Mouse (Mus musculus) heart, postnatal 0 days (tissue): ENCODE data around the gene Lyrm7. TPM values are rescaled to one million over a fixed set of nuclear protein-coding genes. Genes with fewer than 3 reads are reported as not detected.

ENCODE experiments used
- ATAC-seq: fragments of 200-750 bp; cut with Nextera tagmentation; 2 replicates; pipeline ENCODE4 v1.8.0; 2017; ENCODE audit warnings: low read depth, moderate number of reproducible peaks, moderate library complexity; ENCODE audit not compliant: insufficient read depth
- DNase-seq: peaks from one replicate; pipeline ENCODE4 v3.0.0-alpha.2; 2016; ENCODE audit warnings: low spot score
- H3K27ac ChIP-seq: fragments of 300-500 bp; sonication (generic); 2 replicates; pipeline ENCODE4 v1.5.1; 2014; ENCODE audit warnings: low read depth, mild to moderate bottlenecking
- H3K27me3 ChIP-seq: fragments of 300-500 bp; sonication (generic); 2 replicates; pipeline ENCODE4 v1.6.1; 2014; ENCODE audit warnings: low read length, mixed read lengths; ENCODE audit not compliant: control insufficient read depth, insufficient read depth
- H3K36me3 ChIP-seq: fragments of 300-500 bp; sonication (generic); replicated peaks from 2 replicates; pipeline ENCODE4 v1.6.1; 2014; ENCODE audit warnings: low read length, mixed read lengths; ENCODE audit not compliant: control insufficient read depth, insufficient read depth
- H3K4me1 ChIP-seq: fragments of 300-500 bp; sonication (generic); 2 replicates; pipeline ENCODE4 v1.6.1; 2014; ENCODE audit warnings: antibody characterized with exemption; ENCODE audit not compliant: control insufficient read depth, insufficient read depth
- H3K4me2 ChIP-seq: fragments of 300-500 bp; sonication (generic); 2 replicates; pipeline ENCODE4 v1.6.1; 2014; ENCODE audit warnings: low read depth, mild to moderate bottlenecking, low read length, moderate library complexity
- H3K4me3 ChIP-seq: fragments of 300-500 bp; sonication (generic); 2 replicates; pipeline ENCODE4 v1.5.1; 2014; ENCODE audit warnings: low read depth, low read length
- H3K9ac ChIP-seq: fragments of 300-500 bp; sonication (generic); replicated peaks from 2 replicates; pipeline ENCODE4 v1.6.1; 2014; ENCODE audit warnings: low read depth, low read length, mixed read lengths
- H3K9me3 ChIP-seq: fragments of 300-500 bp; sonication (generic); replicated peaks from 2 replicates; pipeline ENCODE4 v1.6.1; 2016; ENCODE audit warnings: low read length; ENCODE audit not compliant: control insufficient read depth
- CTCF ChIP-seq: IDR thresholded peaks from 2 replicates; pipeline ENCODE4 v1.5.1; 2016; ENCODE audit warnings: antibody characterized with exemption, control low read depth, low read depth
- EP300 ChIP-seq: IDR thresholded peaks from 2 replicates; pipeline ENCODE4 v1.6.1; 2016; ENCODE audit warnings: antibody characterized with exemption, low read depth
- WGBS: fragments of 180-500 bp; shearing (Covaris S2); extraction: QIAGEN DNeasy Blood & Tissue Kit; methylation state at CpG from one replicate; pipeline ENCODE4 v1.1.7; 2014; 5-methylcytosine and 5-hydroxymethylcytosine counted together
- polyA plus RNA-seq: library from polyadenylated mRNA; unstranded; fragments of >200 nt; fragmentation: Nextera tagmentation; extraction: Ambion mirVana; gene quantifications from 2 replicates; pipeline ENCODE4 v1.2.1, GENCODE M21; 2015
- total RNA-seq: library from RNA; depleted of rRNA; stranded (reverse); fragments of >200 nt; gene quantifications from 2 replicates; pipeline ENCODE4 v1.2.3, GENCODE M21; 2014; ENCODE audit warnings: low replicate concordance

The Lyrm7 gene
- total and polyA plus RNA-seq, 2 experiments from 2014 or later = 4.5 to 20.2 TPM

GRCm38 (mm10) chr11:54905931-54906330, 45.2 kb upstream of the Lyrm7 start:
- DNase-seq (no peak), ATAC-seq (no peak)
- WGBS = 30% methylated on average over 4 of the region's 4 CpGs
- Histone ChIP-seq H3K27ac (peak overlapping the region; percentile 55), H3K9ac (no peak overlapping the region), H3K9me3 (no peaks in the 10 kb centered on the region), H3K4me2 (no peak overlapping the region), H3K36me3 (peaks cover 30% of the 10 kb centered on the region), H3K27me3 (no peaks in the 10 kb centered on the region), H3K4me3 (no peak overlapping the region), H3K4me1 (peaks cover 15% of the 10 kb centered on the region)
- TF ChIP-seq EP300 (no peak), CTCF (no peak)

DNA sequence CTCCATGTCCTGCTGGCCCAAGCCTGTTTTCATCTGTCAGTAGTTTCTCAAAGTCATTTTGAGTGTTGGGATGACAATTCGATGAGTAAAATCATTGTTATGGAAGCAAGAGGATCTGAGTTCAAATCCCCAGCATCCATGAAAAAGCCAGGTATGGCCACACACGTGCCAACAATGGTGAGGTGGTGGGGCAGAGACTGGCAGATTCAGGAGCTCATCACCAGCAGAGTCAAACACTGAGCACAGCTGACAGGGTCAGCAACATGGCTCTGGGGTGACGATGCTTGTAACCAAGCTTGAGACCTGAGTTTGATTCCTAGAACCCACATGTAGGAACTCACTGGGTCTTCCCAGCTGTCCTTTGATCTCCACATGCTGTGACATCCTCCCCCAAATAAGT, 44.4 kb upstream of the Lyrm7 start:
- no peak overlapping the region for H3K9ac ChIP-seq

GRCm38 (mm10) chr11:54903940-54904706, 43.4 kb upstream of the Lyrm7 start:
- WGBS = 33% methylated on average over 4 of the region's 4 CpGs
- Histone ChIP-seq H3K4me1 (peaks cover 15% of the 10 kb centered on the region), H3K4me2 (peak overlapping the region; percentile 76), H3K9me3 (no peaks in the 10 kb centered on the region), H3K9ac (no peak overlapping the region), H3K36me3 (peaks cover 14% of the 10 kb centered on the region), H3K27ac (peak overlapping the region; percentile 40), H3K27me3 (no peaks in the 10 kb centered on the region), H3K4me3 (peak overlapping the region; percentile 50)
- TF ChIP-seq EP300 = no peak
- no peak for TF ChIP-seq CTCF
- DNase-seq = peak; percentile 81
- ATAC-seq = peak; percentile 68

More for the DNA sequence above, 44.4 kb upstream of the Lyrm7 start:
- H3K4me3 ChIP-seq = no peak overlapping the region
- peaks cover 15% of the 10 kb centered on the region for H3K4me1 ChIP-seq
- no peak for DNase-seq
- no peak for ATAC-seq
- no peak for TF ChIP-seq EP300
- no peak for TF ChIP-seq CTCF
- no peak overlapping the region for H3K4me2 ChIP-seq
- no peaks in the 10 kb centered on the region for H3K27me3 ChIP-seq
- H3K36me3 ChIP-seq = peaks cover 21% of the 10 kb centered on the region
- WGBS = 82% methylated on average over 3 of the region's 3 CpGs
- H3K27ac ChIP-seq = no peak overlapping the region
- no peaks in the 10 kb centered on the region for H3K9me3 ChIP-seq

DNA sequence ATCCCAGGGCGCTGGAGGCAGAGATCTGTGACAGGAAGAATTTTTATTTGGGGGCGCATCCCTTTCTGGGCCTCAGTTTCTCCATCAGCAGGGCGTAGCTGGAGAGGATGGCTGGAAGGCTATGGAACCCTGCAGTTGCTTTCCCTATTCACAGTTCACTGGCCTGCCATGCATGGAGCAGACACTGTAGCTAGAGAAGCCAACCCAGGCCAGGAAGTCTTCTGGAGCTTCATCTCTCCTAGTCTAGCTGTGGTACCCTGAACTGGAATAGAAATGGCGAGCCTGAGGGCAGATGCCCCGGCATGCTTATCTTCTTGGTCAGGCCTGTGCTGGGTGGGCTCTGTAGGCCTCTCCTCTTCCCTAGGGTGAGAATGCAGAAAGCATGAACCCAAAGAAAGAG, 42.6 kb upstream of the Lyrm7 start:
- 48% methylated on average over 5 of the region's 5 CpGs for WGBS
- 0 out of 2 replicates have a peak, but pooled peaks cover 6% of the 10 kb centered on the region for H3K36me3 ChIP-seq
- DNase-seq (no peak), ATAC-seq (no peak)
- peak overlapping the region; percentile 40; the same call in 1 of the 2 replicates for H3K27ac ChIP-seq
- 0 out of 2 replicates have a peak overlapping the region, but pooled peaks have one; percentile 46 for H3K9ac ChIP-seq
- no peaks in the 10 kb centered on the region for H3K9me3 ChIP-seq
- peak overlapping the region; percentile 76 for H3K4me2 ChIP-seq
- H3K4me3 ChIP-seq = peak overlapping the region; percentile 50
- H3K27me3 ChIP-seq = no peaks in the 10 kb centered on the region
- TF ChIP-seq EP300 (no peak), CTCF (no peak)
- H3K4me1 ChIP-seq = peaks cover 15% of the 10 kb centered on the region

GRCm38 (mm10) chr11:54902333-54903323, 41.9 kb upstream of the Lyrm7 start, which contains the start of gene Gpx3:
Gene Gpx3, plus strand, starts transcription at chr11:54902453.
- Histone ChIP-seq H3K36me3 (no peaks in the 10 kb centered on the region), H3K4me2 (peak within 1 kb of the TSS; percentile 76), H3K27ac (peak within 1 kb of the TSS; percentile 3), H3K27me3 (no peaks in the 10 kb centered on the region), H3K4me3 (peak within 1 kb of the TSS; percentile 50), H3K4me1 (peaks cover 18% of the 10 kb centered on the region), H3K9ac (peak within 1 kb of the TSS; percentile 46), H3K9me3 (no peaks in the 10 kb centered on the region)
- 11% methylated on average over 43 of the region's 45 CpGs for WGBS
- peak; percentile 84 for DNase-seq
- no peak for TF ChIP-seq EP300
- TF ChIP-seq CTCF = no peak
- peak; percentile 83 for ATAC-seq
